Comparison of ENCODE assay signal across 10 mouse cellular contexts in the genomic region with DNA sequence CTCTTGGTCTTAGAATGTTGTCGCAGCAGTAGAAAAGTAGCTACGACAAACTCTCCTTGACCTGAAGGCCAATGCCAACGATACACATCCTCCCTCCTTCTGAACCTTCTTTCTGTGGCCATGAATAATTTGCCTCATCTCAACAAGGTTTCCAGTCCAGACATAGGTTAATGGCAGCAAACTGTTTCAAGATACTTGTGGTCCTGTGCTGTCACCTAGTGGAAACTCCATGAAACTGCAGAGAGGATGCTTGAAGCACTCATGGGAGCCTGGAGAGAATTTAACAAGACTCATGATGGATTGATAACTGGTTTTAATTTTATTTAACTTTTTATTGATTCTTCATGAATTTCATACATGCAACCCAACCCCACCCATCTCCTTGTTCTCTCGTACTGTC. TPM values are rescaled to one million over a fixed set of nuclear protein-coding genes. Genes with fewer than 3 reads are reported as not detected.
DNase-seq lines count a peak whose midpoint lies in the region; ATAC-seq and TF ChIP-seq lines count a peak whose summit lies in the region.
"Had no signal": no experiment of that assay in that cellular context is flagged by ENCODE, and none has a peak within 500 bp of the region (broad histone marks: within the 10 kb centered on the region; RNA-seq: fewer than 3 reads in every experiment).

No protein-coding gene starts in this region.

- peak; percentile 14 to 57 for DNase-seq in heart, postnatal 14 days
- DNase-seq in 3T3-L1 (ENCODE audit: low read depth, low spot score) (peak; percentile 80), MEL (ENCODE audit: low read depth, low spot score) (peak; percentile 86)
- DNase-seq in embryonic facial prominence, embryonic 11.5 days (ENCODE audit: low spot score): peak; percentile 84
- peak; percentile 33 for DNase-seq in kidney, postnatal 14 days
- peak; percentile 37 for DNase-seq in neural tube, embryonic 10.5 days (ENCODE audit: extremely low spot score, low spot score)
- DNase-seq in adrenal gland, adult 8-10 months: no peak

- H3K79me2 ChIP-seq in MEL (ENCODE audit: control insufficient read depth, insufficient read depth, low read length, poor library complexity): no peaks in the 10 kb centered on the region

- H3K27ac ChIP-seq in heart, embryonic 11.5 days (ENCODE audit: low read depth, low read length): no peak overlapping the region
- no peak overlapping the region for H3K27ac ChIP-seq in MEL (ENCODE audit: control insufficient read depth, low read depth, low read length)
- no peak overlapping the region for H3K27ac ChIP-seq in embryonic facial prominence, embryonic 11.5 days (replicated peaks; ENCODE audit: low read depth, low read length)

- H3K9me3 ChIP-seq in heart, embryonic 11.5 days (replicated peaks; ENCODE audit: control insufficient read depth, low read length): no peaks in the 10 kb centered on the region
- no peaks in the 10 kb centered on the region for H3K9me3 ChIP-seq in MEL (replicated peaks; ENCODE audit: insufficient read depth, low read length)
- H3K9me3 ChIP-seq in embryonic facial prominence, embryonic 11.5 days (replicated peaks; ENCODE audit: control insufficient read depth, low read length): no peaks in the 10 kb centered on the region
- H3K9me3 ChIP-seq: embryonic facial prominence, embryonic 12.5 days; limb, embryonic 12.5 days had no signal

- H3K9ac ChIP-seq in heart, embryonic 11.5 days (ENCODE audit: low read depth, low read length): no peak overlapping the region
- H3K9ac ChIP-seq in MEL (ENCODE audit: control insufficient read depth, low read depth, low read length, poor library complexity, severe bottlenecking): no peak overlapping the region
- no peak overlapping the region for H3K9ac ChIP-seq in embryonic facial prominence, embryonic 11.5 days (replicated peaks; ENCODE audit: low read length)
- H3K9ac ChIP-seq: embryonic facial prominence, embryonic 12.5 days; limb, embryonic 12.5 days had no signal

- no peak for TF ChIP-seq POLR2A in MEL (IDR thresholded peaks at IDR 0.05; ENCODE audit: control insufficient read depth in 1 of 2, insufficient read depth in 1 of 2, low read depth in 1 of 2, low read length in 2 of 2, poor library complexity in 1 of 2)

- no peak overlapping the region for H3K4me2 ChIP-seq in heart, embryonic 11.5 days
- H3K4me2 ChIP-seq in embryonic facial prominence, embryonic 11.5 days (ENCODE audit: low read depth, low read length): no peak overlapping the region
- H3K4me2 ChIP-seq: embryonic facial prominence, embryonic 12.5 days; limb, embryonic 12.5 days had no signal

- peak; percentile 88 for TF ChIP-seq RAD21 in MEL (IDR thresholded peaks at IDR 0.05; ENCODE audit: low read depth, low read length)

- ATAC-seq in heart, embryonic 11.5 days (replicated peaks; ENCODE audit: insufficient number of reproducible peaks, low FRiP score, low TSS enrichment): no peak
- no peak for ATAC-seq in embryonic facial prominence, embryonic 11.5 days (replicated peaks; ENCODE audit: insufficient number of reproducible peaks, low FRiP score, low TSS enrichment, low read depth)

- H3K36me3 ChIP-seq in heart, embryonic 11.5 days (ENCODE audit: control insufficient read depth, insufficient read depth, low read length): peaks cover 10% of the 10 kb centered on the region
- H3K36me3 ChIP-seq in MEL (ENCODE audit: control insufficient read depth in 1 of 2, insufficient read depth in 2 of 2, low read length in 2 of 2): peaks cover 2 to 27% of the 10 kb centered on the region in 2 experiments; a peak in 3 of 4 replicates
- peaks cover 6% of the 10 kb centered on the region for H3K36me3 ChIP-seq in embryonic facial prominence, embryonic 11.5 days (replicated peaks; ENCODE audit: control insufficient read depth, insufficient read depth, low read depth, low read length)

- no peaks in the 10 kb centered on the region for H3K4me1 ChIP-seq in heart, embryonic 11.5 days (ENCODE audit: control insufficient read depth, insufficient read depth, low read length)
- H3K4me1 ChIP-seq in MEL (ENCODE audit: control insufficient read depth in 1 of 2, insufficient read depth in 2 of 2, low read length in 2 of 2): peaks cover 0 to 18% of the 10 kb centered on the region in 2 experiments; a peak in 2 of 4 replicates
- no peaks in the 10 kb centered on the region for H3K4me1 ChIP-seq in embryonic facial prominence, embryonic 11.5 days (ENCODE audit: control insufficient read depth, insufficient read depth, low read length)
- H3K4me1 ChIP-seq: embryonic facial prominence, embryonic 12.5 days had no signal

- 42% methylated on average over 4 of the region's 4 CpGs for WGBS in heart, embryonic 11.5 days (ENCODE audit: insufficient replicate concordance)
- 53% methylated on average over 4 of the region's 4 CpGs for WGBS in embryonic facial prominence, embryonic 11.5 days

- TF ChIP-seq EP300 in MEL (IDR thresholded peaks at IDR 0.05; ENCODE audit: low read depth in 1 of 2, low read length in 2 of 2): no peak

- peak; percentile 57 to 95 (median 81) for TF ChIP-seq CTCF in MEL (IDR thresholded peaks at IDR 0.05 in 2 of 3, conservative IDR thresholded peaks at IDR 0.05 in 1 of 3; ENCODE audit: control insufficient read depth in 1 of 3, insufficient read depth in 1 of 3, low read depth in 2 of 3, low read length in 3 of 3, poor library complexity in 1 of 3, severe bottlenecking in 1 of 3)

- intact Hi-C loops in heart, postnatal 14 days (cut with DNase I): loop anchor here (5.0 kb wide), 5 partner anchors 220 to 1560 kb away; partner anchors contain the start of gene Xylt1

- no peaks in the 10 kb centered on the region for H3K27me3 ChIP-seq in heart, embryonic 11.5 days (ENCODE audit: control insufficient read depth, insufficient read depth, low read length)
- no peaks in the 10 kb centered on the region; a peak in 1 of 4 replicates for H3K27me3 ChIP-seq in MEL (ENCODE audit: control insufficient read depth in 1 of 2, insufficient read depth in 2 of 2, low read length in 2 of 2)
- no peaks in the 10 kb centered on the region for H3K27me3 ChIP-seq in embryonic facial prominence, embryonic 11.5 days (ENCODE audit: control insufficient read depth, insufficient read depth, low read length)
- H3K27me3 ChIP-seq: embryonic facial prominence, embryonic 12.5 days; limb, embryonic 12.5 days had no signal

- H3K4me3 ChIP-seq in heart, embryonic 11.5 days (ENCODE audit: low read depth, low read length): no peak overlapping the region
- H3K4me3 ChIP-seq in MEL (ENCODE audit: control insufficient read depth in 1 of 2, insufficient read depth in 1 of 2, low read depth in 2 of 2, low read length in 2 of 2): no peak overlapping the region
- H3K4me3 ChIP-seq in embryonic facial prominence, embryonic 11.5 days (ENCODE audit: low read depth, low read length): no peak overlapping the region
- H3K4me3 ChIP-seq: embryonic facial prominence, embryonic 12.5 days; limb, embryonic 12.5 days had no signal

TF ChIP-seq in MEL, 35 proteins besides CTCF, POLR2A, EP300 and RAD21:
- TF ChIP-seq HCFC1 (IDR thresholded peaks at IDR 0.05; ENCODE audit: low read depth, low read length): no peak
- peak; percentile 79 for TF ChIP-seq SMC3 (IDR thresholded peaks at IDR 0.05; ENCODE audit: low read depth, low read length)
- TF ChIP-seq SIN3A (IDR thresholded peaks at IDR 0.05; ENCODE audit: low read length): peak; percentile 22; the same call in 1 of the 2 replicates
- TF ChIP-seq USF2 (IDR thresholded peaks at IDR 0.05; ENCODE audit: borderline replicate concordance in 1 of 2, insufficient read depth in 1 of 2, low read depth in 1 of 2, low read length in 2 of 2): no peak
- TF ChIP-seq E2F4 (IDR thresholded peaks at IDR 0.05; ENCODE audit: borderline replicate concordance, low read depth, low read length): no peak
- TF ChIP-seq POLR2AphosphoS5 (IDR thresholded peaks at IDR 0.05; ENCODE audit: borderline replicate concordance, low read depth, low read length): no peak
- no peak for TF ChIP-seq NRF1 (IDR thresholded peaks at IDR 0.05; ENCODE audit: insufficient read depth, low read depth, low read length, poor library complexity, severe bottlenecking)
- TF ChIP-seq ZC3H11A (IDR thresholded peaks at IDR 0.05; ENCODE audit: low read depth, low read length): peak; percentile 75
TF ChIP-seq in MEL: peak in this region for 3.

RNA-seq across cellular contexts. Expression of gene Rps15a, which starts 13.8 kb away (rescaled TPM):
- 100 to 1,000 TPM; 511 to 608 TPM for total RNA-seq in heart, postnatal 14 days (2021)
- polyA plus RNA-seq in heart, embryonic 11.5 days (2014; fragmentation: Nextera tagmentation; extraction: Ambion mirVana): 525 and 565 TPM in 2 replicates
- total RNA-seq in MEL (2012; rRNA removed): 2,275 and 2,420 TPM in 2 replicates
- polyA plus RNA-seq in MEL (2012; ENCODE audit: insufficient read depth in 1 of 2, insufficient read length in 2 of 2, low read depth in 1 of 2, low replicate concordance in 2 of 2, missing spikeins in 1 of 2): 100 to 1,000 TPM in 1 of 2 experiments, not detected in 1; 589 TPM
- polyA plus RNA-seq in embryonic facial prominence, embryonic 11.5 days (2014; fragmentation: Nextera tagmentation; extraction: Ambion mirVana): 746 and 753 TPM in 2 replicates
- 1,000 to 10,000 TPM in 1 of 4 experiments, 100 to 1,000 TPM in 3; 763 to 1,011 (median 933) TPM for total RNA-seq in adrenal gland, adult 8-10 months (2022)

RNA-seq across cellular contexts. Expression of gene Arl6ip1, which starts 27.2 kb away (rescaled TPM):
- total RNA-seq in heart, postnatal 14 days (2021): 10 to 100 TPM; 38.1 to 42.3 TPM
- 259 and 310 TPM in 2 replicates for polyA plus RNA-seq in heart, embryonic 11.5 days (2014; fragmentation: Nextera tagmentation; extraction: Ambion mirVana)
- total RNA-seq in MEL (2012; rRNA removed): 199 and 201 TPM in 2 replicates
- 100 to 1,000 TPM in 1 of 2 experiments, 10 to 100 TPM in 1; 89.7 to 188 TPM for polyA plus RNA-seq in MEL (2012; ENCODE audit: insufficient read depth in 1 of 2, insufficient read length in 2 of 2, low read depth in 1 of 2, low replicate concordance in 2 of 2, missing spikeins in 1 of 2)
- 450 and 483 TPM in 2 replicates for polyA plus RNA-seq in embryonic facial prominence, embryonic 11.5 days (2014; fragmentation: Nextera tagmentation; extraction: Ambion mirVana)
- total RNA-seq in adrenal gland, adult 8-10 months (2022): 100 to 1,000 TPM; 178 to 240 (median 198) TPM
